Mouse (Mus musculus) liver, postnatal 0 days (tissue): Measurements from ENCODE around the gene Set.

Experiments
- CTCF ChIP-seq: sonication (generic); IDR thresholded peaks from 2 replicates; pipeline ENCODE4 v1.5.1; 2016; ENCODE audit warnings: antibody characterized with exemption, low read depth
- EP300 ChIP-seq: IDR thresholded peaks from 2 replicates; pipeline ENCODE4 v1.6.1; 2016; ENCODE audit warnings: antibody characterized with exemption, low read depth, mild to moderate bottlenecking

DNA sequence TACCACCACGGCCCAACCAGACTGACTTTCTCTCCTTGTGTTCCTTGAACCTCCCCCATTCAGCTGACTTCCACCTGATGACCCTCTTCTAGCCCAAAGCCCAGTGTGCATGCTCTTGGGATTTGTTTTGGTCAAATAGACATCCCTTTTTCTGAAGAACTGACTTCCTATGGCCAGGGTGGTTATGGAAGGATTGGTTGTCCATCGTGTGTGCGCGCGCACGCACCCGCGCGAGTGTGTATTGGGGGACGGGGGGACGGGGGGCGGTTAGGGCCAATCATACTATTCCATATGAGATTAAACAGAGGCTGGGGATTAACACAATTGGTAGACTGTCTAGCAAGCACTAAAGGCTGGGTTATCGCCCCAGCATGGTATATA, 37.0 kb downstream of the Set start:
- no peak for TF ChIP-seq CTCF
- no peak for TF ChIP-seq EP300
